In the genomic region with DNA sequence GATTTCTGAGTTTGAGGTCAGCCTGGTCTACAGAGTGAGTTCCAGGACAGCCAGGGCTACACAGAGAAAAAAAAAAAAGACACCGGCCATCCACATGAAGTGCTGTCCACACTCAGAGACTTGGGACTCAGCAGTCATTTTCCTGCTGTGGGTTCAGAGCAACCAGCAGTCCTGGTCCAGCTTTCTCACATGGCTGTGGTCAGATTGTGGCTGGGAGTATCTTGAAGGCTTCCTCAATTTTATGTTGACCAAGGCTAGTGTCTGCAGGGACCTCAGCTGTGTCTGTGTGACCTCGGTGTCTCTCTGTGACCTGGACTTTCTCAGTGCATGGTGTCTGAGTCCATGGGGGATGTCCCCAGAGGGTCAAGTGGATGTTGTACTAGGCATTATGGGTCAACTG, we compare ENCODE assay signal across 22 mouse cellular contexts.
DNase-seq lines count a peak whose midpoint lies in the region; ATAC-seq lines count a peak whose summit lies in the region.
"Had no signal": no experiment of that assay in that cellular context is flagged by ENCODE, and none has a peak within 500 bp of the region (broad histone marks: within the 10 kb centered on the region; RNA-seq: fewer than 3 reads in every experiment).

No protein-coding gene starts in this region.

- no peaks in the 10 kb centered on the region for H3K9me3 ChIP-seq in hindbrain, embryonic 16.5 days (ENCODE audit: control insufficient read depth, low read length)
- H3K9me3 ChIP-seq: embryonic facial prominence, embryonic 10.5 days; embryonic facial prominence, embryonic 12.5 days; forebrain, embryonic 13.5 days; forebrain, embryonic 15.5 days; G1E had no signal

- no peak overlapping the region for H3K4me2 ChIP-seq in hindbrain, embryonic 16.5 days (ENCODE audit: low read length)
- H3K4me2 ChIP-seq: embryonic facial prominence, embryonic 12.5 days; forebrain, embryonic 13.5 days; forebrain, embryonic 15.5 days had no signal

- peaks cover 3% of the 10 kb centered on the region; the same call in 1 of the 2 replicates for H3K4me1 ChIP-seq in hindbrain, embryonic 16.5 days (ENCODE audit: control insufficient read depth, insufficient read depth, low read depth, low read length)

- no peaks in the 10 kb centered on the region for H3K27me3 ChIP-seq in hindbrain, embryonic 16.5 days (replicated peaks; ENCODE audit: control insufficient read depth, insufficient read depth, low read length)
- H3K27me3 ChIP-seq: embryonic facial prominence, embryonic 12.5 days; forebrain, embryonic 13.5 days; forebrain, embryonic 15.5 days had no signal

- H3K4me3 ChIP-seq in hindbrain, embryonic 16.5 days (ENCODE audit: low read length), result no peak overlapping the region
- H3K4me3 ChIP-seq: embryonic facial prominence, embryonic 10.5 days; embryonic facial prominence, embryonic 12.5 days; forebrain, embryonic 13.5 days; forebrain, embryonic 15.5 days had no signal

- no peak for DNase-seq in gastrocnemius, postnatal 25 days
- no peak for DNase-seq in MN1 (ENCODE audit: low spot score)
- DNase-seq: adrenal gland, adult 2 months; adrenal gland, postnatal 10 days; adrenal gland, postnatal 25 days; B cell, adult 2 months; cerebellum, adult 11 months; cerebellum, adult 18-20 months; cerebellum, adult 8-10 months; cerebellum, adult 9-11 months; cerebellum, postnatal 14 days; cerebellum, postnatal 36 days; forebrain, postnatal 0 days had no signal

- no peak overlapping the region for H3K27ac ChIP-seq in hindbrain, embryonic 16.5 days (ENCODE audit: low read depth, low read length)
- H3K27ac ChIP-seq: embryonic facial prominence, embryonic 10.5 days; embryonic facial prominence, embryonic 12.5 days; forebrain, embryonic 13.5 days; forebrain, embryonic 15.5 days had no signal

- peak; percentile 37 for ATAC-seq in common myeloid progenitor, adult 5-6 weeks (replicated peaks; ENCODE audit: low read depth, poor library complexity, severe bottlenecking)
- ATAC-seq in megakaryocyte, adult 5-6 weeks (ENCODE audit: poor library complexity, severe bottlenecking), result 0 out of 2 replicates have a peak, but pooled peaks have one; percentile 25
- no peak for ATAC-seq in hindbrain, embryonic 16.5 days
- ATAC-seq: CD4-positive, CD25-positive, alpha-beta regulatory T cell, adult 4 months; forebrain, embryonic 13.5 days; forebrain, embryonic 15.5 days; forebrain, postnatal 0 days had no signal

- no peaks in the 10 kb centered on the region for H3K36me3 ChIP-seq in hindbrain, embryonic 16.5 days (ENCODE audit: control insufficient read depth, insufficient read depth, low read length)
- H3K36me3 ChIP-seq: embryonic facial prominence, embryonic 10.5 days; embryonic facial prominence, embryonic 12.5 days; forebrain, embryonic 15.5 days; G1E had no signal

- WGBS in hindbrain, embryonic 16.5 days, result 100% methylated on average over 2 of the region's 2 CpGs

- H3K9ac ChIP-seq in hindbrain, embryonic 16.5 days (ENCODE audit: low read depth, low read length), result no peak overlapping the region
- H3K9ac ChIP-seq: embryonic facial prominence, embryonic 12.5 days; forebrain, embryonic 13.5 days; forebrain, embryonic 15.5 days; forebrain, postnatal 0 days had no signal
